Mouse (Mus musculus) small intestine, adult 10 weeks (tissue): ENCODE results near the gene Hist2h2ac. TPM values are rescaled to one million over a fixed set of nuclear protein-coding genes. Genes with fewer than 3 reads are reported as not detected.

ENCODE experiments used
- polyA plus RNA-seq: library from polyadenylated mRNA; stranded (reverse); fragments of 350-450 nt; fragmentation: Illumina TruSeq; extraction: RNeasy Lipid Tissue Mini Kit (QIAGEN cat#74804); gene quantifications from one replicate; pipeline ENCODE4 v1.2.3, GENCODE M21; 2014; ENCODE audit warnings: low replicate concordance

The Hist2h2ac gene
- polyA plus RNA-seq, 1 experiment from 2014 or later, result not detected

Other genes with a start within 250 kb of the Hist2h2ac start
- 2.0 TPM for gene Plekho1, start 224.9 kb downstream of the Hist2h2ac start, polyA plus RNA-seq
- 43.1 TPM for gene Vps45, start 162.4 kb downstream of the Hist2h2ac start, polyA plus RNA-seq
- 18.3 TPM for gene Otud7b, start 116.4 kb downstream of the Hist2h2ac start, polyA plus RNA-seq
- gene Mtmr11, start 58.9 kb downstream of the Hist2h2ac start, polyA plus RNA-seq, result 8.0 TPM
- 9.9 TPM for gene Sf3b4, start 48.5 kb downstream of the Hist2h2ac start, polyA plus RNA-seq
- 0.11 TPM for gene Sv2a, start 39.7 kb downstream of the Hist2h2ac start, polyA plus RNA-seq
- gene Bola1, start 1.2 kb downstream of the Hist2h2ac start, polyA plus RNA-seq, result 1.8 TPM
- not detected for gene Hist2h2ab, start 1.0 kb downstream of the Hist2h2ac start, polyA plus RNA-seq
- 9.9 TPM for gene Hist2h2be, start 239 bp upstream of the Hist2h2ac start, polyA plus RNA-seq
- gene Hist2h3c2, start 18.2 kb upstream of the Hist2h2ac start, polyA plus RNA-seq, result 1.3 TPM
- gene Hist2h2aa2, start 19.4 kb upstream of the Hist2h2ac start, polyA plus RNA-seq, result not detected
- not detected for gene Hist2h2aa1, start 24.6 kb upstream of the Hist2h2ac start, polyA plus RNA-seq
- gene Hist2h3c1, start 25.8 kb upstream of the Hist2h2ac start, polyA plus RNA-seq, result 23.6 TPM
- gene Hist2h4, start 42.4 kb upstream of the Hist2h2ac start, polyA plus RNA-seq, result not detected
- not detected for gene Hist2h3b, start 47.8 kb upstream of the Hist2h2ac start, polyA plus RNA-seq
- not detected for gene Hist2h2bb, start 48.9 kb upstream of the Hist2h2ac start, polyA plus RNA-seq
- gene Fcgr1, start 73.1 kb upstream of the Hist2h2ac start, polyA plus RNA-seq, result 1.2 TPM
- not detected for gene BC107364, start 231.4 kb upstream of the Hist2h2ac start, polyA plus RNA-seq